Mouse (Mus musculus) embryonic facial prominence, embryonic 11.5 days (tissue): ENCODE results near the gene Slc4a5. TPM values are rescaled to one million over a fixed set of nuclear protein-coding genes. Genes with fewer than 3 reads are reported as not detected.
A peak's percentile ranks its signal among the peaks of the same experiment; 100 is the strongest.

Experiments
- ATAC-seq: fragments of 200-750 bp; cut with Nextera tagmentation; replicated peaks from 2 replicates; pipeline ENCODE4 v1.8.0; 2017; ENCODE audit warnings: low read depth; ENCODE audit not compliant: insufficient number of reproducible peaks, low FRiP score, low TSS enrichment
- DNase-seq: peaks from one replicate; pipeline ENCODE4 v3.0.0-alpha.2; 2015; ENCODE audit warnings: low spot score
- H3K27ac ChIP-seq: fragments of 300-500 bp; sonication (generic); replicated peaks from 2 replicates; pipeline ENCODE4 v1.5.1; 2014; ENCODE audit warnings: mild to moderate bottlenecking, low read depth, low read length, control low read depth
- H3K27me3 ChIP-seq: fragments of 300-500 bp; sonication (generic); 2 replicates; pipeline ENCODE4 v1.6.1; 2014; ENCODE audit warnings: mild to moderate bottlenecking, low read length, moderate library complexity, mixed read lengths; ENCODE audit not compliant: control insufficient read depth, insufficient read depth
- H3K36me3 ChIP-seq: fragments of 300-500 bp; sonication (generic); replicated peaks from 2 replicates; pipeline ENCODE4 v1.6.1; 2014; ENCODE audit warnings: low read depth, mild to moderate bottlenecking, low read length, moderate library complexity, mixed read lengths; ENCODE audit not compliant: control insufficient read depth, insufficient read depth
- H3K4me1 ChIP-seq: fragments of 300-500 bp; sonication (generic); 2 replicates; pipeline ENCODE4 v1.6.1; 2014; ENCODE audit warnings: low read length, mixed read lengths; ENCODE audit not compliant: control insufficient read depth, insufficient read depth
- H3K4me2 ChIP-seq: fragments of 300-500 bp; sonication (generic); 2 replicates; pipeline ENCODE4 v1.6.1; 2014; ENCODE audit warnings: low read depth, mild to moderate bottlenecking, control low read depth, low read length, moderate library complexity
- H3K4me3 ChIP-seq: fragments of 300-500 bp; sonication (generic); 2 replicates; pipeline ENCODE4 v1.5.1; 2014; ENCODE audit warnings: low read depth, low read length, control low read depth
- H3K9ac ChIP-seq: fragments of 300-500 bp; sonication (generic); replicated peaks from 2 replicates; pipeline ENCODE4 v1.6.1; 2014; ENCODE audit warnings: mild to moderate bottlenecking, control low read depth, low read length
- H3K9me3 ChIP-seq: fragments of 300-500 bp; sonication (generic); replicated peaks from 2 replicates; pipeline ENCODE4 v1.6.1; 2016; ENCODE audit warnings: mild to moderate bottlenecking, low read length, inconsistent platforms, mixed read lengths; ENCODE audit not compliant: control insufficient read depth
- WGBS: fragments of 180-500 bp; shearing (Covaris S2); extraction: QIAGEN DNeasy Blood & Tissue Kit; methylation state at CpG from one replicate; pipeline ENCODE4 v1.1.7; 2014; 5-methylcytosine and 5-hydroxymethylcytosine counted together
- polyA plus RNA-seq: library from polyadenylated mRNA; unstranded; fragments of >200 nt; fragmentation: Nextera tagmentation; extraction: Ambion mirVana; gene quantifications from 2 replicates; pipeline ENCODE4 v1.2.1, GENCODE M21; 2014

The Slc4a5 gene
- 1.0 and 1.1 TPM in 2 replicates for polyA plus RNA-seq

DNA sequence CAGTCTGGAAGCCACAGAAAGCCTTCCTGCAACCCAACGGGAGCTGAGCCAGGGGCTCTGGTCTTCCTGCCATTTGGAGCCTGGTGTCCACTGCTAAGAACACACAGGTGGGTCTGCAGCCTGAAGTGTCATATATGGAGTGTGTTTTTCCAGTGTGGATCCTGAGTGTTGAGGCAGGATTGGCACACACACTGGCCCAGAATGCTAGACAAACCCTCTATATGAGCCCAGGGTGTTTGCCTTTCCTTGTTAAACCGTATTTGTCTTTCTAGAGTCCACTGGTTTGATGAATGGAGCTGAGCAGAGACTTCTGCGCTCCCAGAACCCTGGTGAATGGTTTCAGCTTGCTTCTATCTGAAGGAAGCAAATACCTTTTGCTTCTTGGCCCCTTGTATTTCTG is at the start of gene Slc4a5:
Gene Slc4a5 (plus strand): TSS at position 15 of the 400 bp plus-strand sequence.
- ATAC-seq (no peak), DNase-seq (no peak)
- Histone ChIP-seq H3K4me3 (no peak within 1 kb of the TSS), H3K27me3 (no peaks in the 10 kb centered on the region), H3K36me3 (no peaks in the 10 kb centered on the region), H3K4me2 (no peak within 1 kb of the TSS), H3K27ac (no peak within 1 kb of the TSS), H3K4me1 (no peaks in the 10 kb centered on the region), H3K9ac (no peak within 1 kb of the TSS), H3K9me3 (no peaks in the 10 kb centered on the region)
- WGBS: 73% methylated on average over 3 of the region's 3 CpGs

DNA sequence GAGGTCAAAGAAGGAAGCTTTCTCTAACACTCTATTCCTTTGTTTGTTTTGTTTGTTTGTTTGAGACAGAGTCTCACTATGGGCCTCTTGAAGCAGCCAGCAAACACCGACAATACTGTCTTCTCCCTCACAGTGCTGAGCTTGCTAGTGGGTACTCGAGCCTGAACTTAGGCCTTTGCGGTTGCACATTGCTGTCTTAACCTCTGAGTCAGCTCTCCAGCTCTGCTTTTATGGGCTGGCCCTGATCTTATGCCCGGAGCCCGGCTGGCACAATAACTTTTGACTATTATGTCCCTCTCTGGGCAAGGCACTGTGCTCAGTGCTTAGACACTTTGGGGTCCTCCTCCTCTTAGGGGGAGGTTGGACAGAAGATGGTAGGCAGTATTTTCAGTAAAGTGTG is 49.8 kb upstream of the Slc4a5 start:
- Histone ChIP-seq H3K36me3 (no peaks in the 10 kb centered on the region), H3K4me2 (no peak overlapping the region), H3K9ac (no peak overlapping the region), H3K9me3 (no peaks in the 10 kb centered on the region), H3K4me1 (no peaks in the 10 kb centered on the region), H3K4me3 (no peak overlapping the region), H3K27ac (no peak overlapping the region), H3K27me3 (no peaks in the 10 kb centered on the region)
- DNase-seq (no peak), ATAC-seq (no peak)
- 84% methylated on average over 5 of the region's 5 CpGs for WGBS

DNA sequence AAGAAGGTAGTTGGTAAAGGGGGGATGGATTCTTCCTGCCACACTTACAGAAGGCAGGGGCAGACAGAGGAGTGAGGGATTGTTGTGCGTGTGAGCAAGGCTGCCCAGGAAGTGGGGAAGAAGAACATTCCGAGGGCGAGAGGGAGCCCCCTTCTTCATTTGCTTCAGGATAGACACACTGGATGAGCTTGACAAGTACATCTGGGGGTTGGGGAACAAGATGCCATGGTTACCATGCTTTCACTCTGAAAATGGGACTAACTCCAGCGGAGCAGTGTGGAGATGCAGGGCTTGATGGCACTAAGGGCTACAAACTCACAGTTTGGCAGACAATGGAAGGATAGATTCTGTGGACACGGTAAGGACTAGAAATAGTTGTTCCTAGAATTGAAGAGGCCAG is 48.6 kb upstream of the Slc4a5 start:
- no peaks in the 10 kb centered on the region for H3K9me3 ChIP-seq
- ATAC-seq: no peak
- WGBS: 79% methylated on average over 5 of the region's 5 CpGs
- no peak overlapping the region for H3K27ac ChIP-seq
- H3K36me3 ChIP-seq: no peaks in the 10 kb centered on the region
- no peaks in the 10 kb centered on the region for H3K4me1 ChIP-seq
- H3K27me3 ChIP-seq: no peaks in the 10 kb centered on the region
- no peak overlapping the region for H3K4me3 ChIP-seq
- H3K4me2 ChIP-seq: no peak overlapping the region
- no peak for DNase-seq
- no peak overlapping the region; the same call in 1 of the 2 replicates for H3K9ac ChIP-seq

DNA sequence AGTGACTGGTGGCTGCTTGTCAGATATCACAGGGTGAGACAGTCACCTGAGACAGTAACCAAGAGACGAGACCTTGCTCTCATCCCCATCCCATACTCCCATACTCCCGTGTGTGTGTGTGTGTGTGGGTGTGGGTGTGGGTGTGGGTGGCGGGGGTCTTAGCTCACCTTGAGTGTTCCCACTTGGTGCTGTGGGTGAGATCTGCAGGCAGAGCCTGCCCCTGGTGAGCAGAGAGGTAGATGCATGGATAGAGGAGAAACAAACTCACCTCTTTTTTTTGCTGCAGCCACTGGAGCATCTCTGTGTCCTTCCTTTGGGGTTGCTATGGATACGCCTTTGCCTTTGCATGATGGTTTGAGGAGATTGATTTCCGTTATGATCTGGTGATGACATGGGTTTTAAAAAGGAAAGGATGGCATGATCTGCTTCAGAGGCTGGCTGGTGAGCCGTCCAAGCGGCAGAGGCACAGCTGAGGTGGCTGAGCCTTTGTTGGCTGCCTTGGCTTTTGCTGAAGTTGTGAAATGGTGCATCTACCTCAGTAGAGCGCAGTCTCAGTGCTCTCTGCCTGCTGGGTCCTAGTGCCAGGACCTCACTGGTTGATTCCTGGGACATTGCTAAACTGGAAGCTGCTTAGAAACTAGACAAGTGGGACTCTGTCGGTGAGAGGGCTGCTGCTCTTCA is 47.2 kb upstream of the Slc4a5 start:
- H3K9me3 ChIP-seq: no peaks in the 10 kb centered on the region
- H3K27ac ChIP-seq: no peak overlapping the region
- H3K36me3 ChIP-seq: no peaks in the 10 kb centered on the region
- H3K9ac ChIP-seq: no peak overlapping the region
- no peak for DNase-seq
- H3K4me1 ChIP-seq: no peaks in the 10 kb centered on the region
- no peak for ATAC-seq
- H3K4me2 ChIP-seq: no peak overlapping the region
- WGBS: 67% methylated on average over 9 of the region's 9 CpGs
- H3K4me3 ChIP-seq: no peak overlapping the region
- H3K27me3 ChIP-seq: no peaks in the 10 kb centered on the region

DNA sequence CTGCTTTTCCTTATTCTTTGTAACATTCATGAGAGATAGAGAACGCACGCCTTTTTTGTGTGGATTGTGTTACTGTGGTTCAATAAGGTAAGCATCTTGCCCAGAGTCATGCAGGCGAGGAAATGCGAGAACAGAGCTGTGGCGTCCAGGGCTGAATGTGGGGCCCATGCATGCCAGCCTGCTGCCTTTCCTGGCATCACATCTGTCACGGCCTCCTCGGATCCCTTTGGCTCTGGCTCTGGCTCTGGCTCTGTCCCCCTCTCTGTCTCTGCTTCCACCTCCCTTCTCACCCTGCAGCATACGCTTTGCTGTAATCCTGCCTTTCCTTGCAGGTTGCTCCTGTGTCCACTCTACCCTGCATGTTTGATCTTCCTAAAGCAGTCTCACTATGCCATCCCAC is 43.6 kb upstream of the Slc4a5 start:
- Histone ChIP-seq H3K27ac (no peak overlapping the region), H3K4me2 (no peak overlapping the region), H3K36me3 (no peaks in the 10 kb centered on the region), H3K4me3 (no peak overlapping the region), H3K4me1 (no peaks in the 10 kb centered on the region; the same call in 1 of the 2 replicates), H3K9me3 (no peaks in the 10 kb centered on the region), H3K9ac (no peak overlapping the region), H3K27me3 (no peaks in the 10 kb centered on the region)
- ATAC-seq: no peak
- 88% methylated on average over 8 of the region's 8 CpGs for WGBS
- DNase-seq: no peak

DNA sequence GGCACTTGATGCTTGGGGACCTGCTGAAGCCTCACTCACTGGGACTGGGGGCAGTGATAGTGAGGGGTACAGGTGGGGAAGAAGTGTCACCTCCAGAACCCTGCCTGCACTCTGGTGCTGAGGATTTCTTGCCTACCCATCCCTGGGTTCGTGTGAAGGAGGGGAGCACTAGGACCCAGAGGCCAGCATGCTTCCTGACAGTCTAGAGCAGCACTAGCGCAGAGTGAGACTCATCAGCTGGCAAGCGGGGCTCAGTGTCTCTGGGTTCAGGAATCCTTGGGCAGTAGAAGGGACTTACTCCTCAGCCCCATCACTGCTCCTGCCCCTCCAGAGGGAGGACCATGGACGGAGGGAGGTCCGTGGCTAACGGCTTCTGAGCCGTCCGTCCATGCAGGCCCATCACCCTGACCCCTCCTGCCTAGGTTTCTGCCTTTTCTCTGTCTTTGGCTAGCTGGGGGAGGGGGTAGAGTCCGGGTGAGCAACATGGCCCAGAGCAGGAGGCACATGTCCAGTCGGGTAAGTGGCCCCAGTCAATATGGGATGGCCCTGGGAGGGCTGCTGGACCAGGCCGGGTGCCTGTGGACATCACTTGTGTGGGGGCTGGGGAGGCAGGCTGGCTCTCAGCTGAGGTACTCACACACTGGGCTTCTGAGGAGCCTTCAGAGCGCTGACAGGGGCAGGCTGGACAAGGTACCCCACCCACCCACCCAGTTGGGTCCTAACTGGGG is 40.1 kb upstream of the Slc4a5 start:
- WGBS: 11% methylated on average over 12 of the region's 12 CpGs
- H3K4me1 ChIP-seq: no peaks in the 10 kb centered on the region; the same call in 1 of the 2 replicates
- no peaks in the 10 kb centered on the region for H3K27me3 ChIP-seq
- ATAC-seq: peak; percentile 69
- 0 out of 2 replicates have a peak overlapping the region, but pooled peaks have one; percentile 13 for H3K27ac ChIP-seq
- peak overlapping the region; percentile 37; the same call in 1 of the 2 replicates for H3K9ac ChIP-seq
- H3K4me3 ChIP-seq: peak overlapping the region; percentile 26
- peak; percentile 75 for DNase-seq
- H3K36me3 ChIP-seq: no peaks in the 10 kb centered on the region
- H3K4me2 ChIP-seq: peak overlapping the region; percentile 46
- no peaks in the 10 kb centered on the region for H3K9me3 ChIP-seq

DNA sequence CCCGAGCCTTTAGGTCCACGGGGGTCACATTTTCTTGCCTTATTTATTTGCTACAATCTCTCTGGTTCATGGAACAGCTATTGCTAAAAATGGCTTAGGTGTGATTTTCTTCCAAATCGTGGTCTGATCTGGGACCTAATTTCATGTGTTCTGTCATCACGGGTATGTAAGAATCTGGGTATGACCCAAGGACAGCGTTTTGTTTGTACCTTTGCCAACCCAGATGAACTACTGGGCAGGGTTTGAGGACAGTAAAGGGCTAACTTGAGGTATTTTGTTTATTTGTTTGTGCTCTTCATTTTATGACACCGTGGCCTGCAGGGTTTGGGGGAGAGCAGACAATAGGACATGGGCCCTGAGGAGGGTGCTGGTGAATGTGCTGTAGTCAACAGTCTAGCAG is 39.0 kb upstream of the Slc4a5 start:
- H3K27ac ChIP-seq: no peak overlapping the region
- DNase-seq (no peak), ATAC-seq (no peak)
- no peaks in the 10 kb centered on the region for H3K36me3 ChIP-seq
- no peak overlapping the region for H3K4me3 ChIP-seq
- peaks cover 2% of the 10 kb centered on the region; the same call in 1 of the 2 replicates for H3K4me1 ChIP-seq
- no peaks in the 10 kb centered on the region for H3K27me3 ChIP-seq
- no peak overlapping the region for H3K9ac ChIP-seq
- H3K9me3 ChIP-seq: no peaks in the 10 kb centered on the region
- 87% methylated on average over 6 of the region's 6 CpGs for WGBS
- no peak overlapping the region for H3K4me2 ChIP-seq

DNA sequence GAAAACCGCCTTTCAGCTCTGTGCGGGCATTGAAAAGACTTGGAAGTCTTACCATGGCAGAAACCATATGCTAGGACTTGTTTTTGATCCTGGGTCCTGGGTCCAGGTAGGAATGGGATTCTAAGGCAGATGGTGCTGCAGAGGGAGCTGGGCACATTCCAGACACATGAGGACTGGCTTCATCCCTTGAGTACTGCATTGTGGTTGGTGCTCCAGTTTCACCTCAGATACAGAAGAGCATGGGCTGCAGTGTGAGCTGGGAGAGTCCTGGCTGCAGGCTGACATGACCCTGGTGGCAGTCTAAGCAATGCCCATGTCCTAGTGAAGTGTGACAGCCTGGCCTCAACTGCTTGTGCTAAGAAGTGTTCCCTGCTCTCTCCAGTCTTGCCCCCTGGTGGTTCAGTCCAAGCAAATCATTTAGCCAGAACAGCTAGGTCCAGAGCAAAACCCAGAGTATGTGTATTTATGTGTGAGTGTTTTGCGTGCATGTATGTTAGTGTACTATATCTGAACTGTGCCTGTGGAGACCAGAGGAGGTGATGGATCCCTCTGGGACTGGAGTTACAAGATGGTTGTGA is 34.7 kb upstream of the Slc4a5 start:
- no peak overlapping the region for H3K4me2 ChIP-seq
- no peak overlapping the region for H3K27ac ChIP-seq
- H3K36me3 ChIP-seq: no peaks in the 10 kb centered on the region
- H3K27me3 ChIP-seq: no peaks in the 10 kb centered on the region
- ATAC-seq (no peak), DNase-seq (peak; percentile 26)
- 91% methylated on average over 3 of the region's 3 CpGs for WGBS
- no peaks in the 10 kb centered on the region for H3K9me3 ChIP-seq
- no peak overlapping the region for H3K9ac ChIP-seq
- H3K4me1 ChIP-seq: peaks cover 6% of the 10 kb centered on the region; the same call in 1 of the 2 replicates
- no peak overlapping the region for H3K4me3 ChIP-seq
